Mouse (Mus musculus) neural tube, embryonic 15.5 days (tissue): ENCODE data around the gene Slc4a8. TPM values are rescaled to one million over a fixed set of nuclear protein-coding genes. Genes with fewer than 3 reads are reported as not detected.

Source experiments
- ATAC-seq: fragments of 200-750 bp; cut with Nextera tagmentation; 2 replicates; pipeline ENCODE4 v1.8.0; 2017; ENCODE audit warnings: mild to moderate bottlenecking, moderate TSS enrichment, moderate library complexity; ENCODE audit not compliant: low FRiP score
- H3K27ac ChIP-seq: fragments of 300-500 bp; sonication (generic); replicated peaks from 2 replicates; pipeline ENCODE4 v1.5.1; 2015; ENCODE audit warnings: mild to moderate bottlenecking, inconsistent platforms
- H3K27me3 ChIP-seq: fragments of 300-500 bp; sonication (generic); replicated peaks from 2 replicates; pipeline ENCODE4 v1.6.1; 2015; ENCODE audit warnings: inconsistent platforms
- H3K36me3 ChIP-seq: fragments of 300-500 bp; sonication (generic); 2 replicates; pipeline ENCODE4 v1.6.1; 2015; ENCODE audit warnings: inconsistent platforms
- H3K4me1 ChIP-seq: fragments of 300-500 bp; sonication (generic); 2 replicates; pipeline ENCODE4 v1.6.1; 2015; ENCODE audit warnings: inconsistent platforms
- H3K4me2 ChIP-seq: fragments of 300-500 bp; sonication (generic); 2 replicates; pipeline ENCODE4 v1.6.1; 2015; ENCODE audit warnings: inconsistent platforms, mild to moderate bottlenecking, moderate library complexity
- H3K4me3 ChIP-seq: fragments of 300-500 bp; sonication (generic); replicated peaks from 2 replicates; pipeline ENCODE4 v1.5.1; 2015; ENCODE audit warnings: mild to moderate bottlenecking, inconsistent platforms
- H3K9ac ChIP-seq: fragments of 300-500 bp; sonication (generic); replicated peaks from 2 replicates; pipeline ENCODE4 v1.6.1; 2015; ENCODE audit warnings: mild to moderate bottlenecking, inconsistent platforms
- H3K9me3 ChIP-seq: fragments of 300-500 bp; sonication (generic); replicated peaks from 2 replicates; pipeline ENCODE4 v1.6.1; 2016; ENCODE audit warnings: inconsistent platforms
- WGBS: fragments of 180-500 bp; shearing (Covaris S2); methylation state at CpG from one replicate; pipeline ENCODE4 v1.1.7; 2015; ENCODE audit warnings: mixed read lengths; 5-methylcytosine and 5-hydroxymethylcytosine counted together
- polyA plus RNA-seq: library from polyadenylated mRNA; unstranded; fragments of >200 nt; fragmentation: Nextera tagmentation; extraction: Ambion mirVana; gene quantifications from 2 replicates; pipeline ENCODE4 v1.2.1, GENCODE M21; 2015

Slc4a8 gene
- 20.9 and 25.9 TPM in 2 replicates for polyA plus RNA-seq

DNA sequence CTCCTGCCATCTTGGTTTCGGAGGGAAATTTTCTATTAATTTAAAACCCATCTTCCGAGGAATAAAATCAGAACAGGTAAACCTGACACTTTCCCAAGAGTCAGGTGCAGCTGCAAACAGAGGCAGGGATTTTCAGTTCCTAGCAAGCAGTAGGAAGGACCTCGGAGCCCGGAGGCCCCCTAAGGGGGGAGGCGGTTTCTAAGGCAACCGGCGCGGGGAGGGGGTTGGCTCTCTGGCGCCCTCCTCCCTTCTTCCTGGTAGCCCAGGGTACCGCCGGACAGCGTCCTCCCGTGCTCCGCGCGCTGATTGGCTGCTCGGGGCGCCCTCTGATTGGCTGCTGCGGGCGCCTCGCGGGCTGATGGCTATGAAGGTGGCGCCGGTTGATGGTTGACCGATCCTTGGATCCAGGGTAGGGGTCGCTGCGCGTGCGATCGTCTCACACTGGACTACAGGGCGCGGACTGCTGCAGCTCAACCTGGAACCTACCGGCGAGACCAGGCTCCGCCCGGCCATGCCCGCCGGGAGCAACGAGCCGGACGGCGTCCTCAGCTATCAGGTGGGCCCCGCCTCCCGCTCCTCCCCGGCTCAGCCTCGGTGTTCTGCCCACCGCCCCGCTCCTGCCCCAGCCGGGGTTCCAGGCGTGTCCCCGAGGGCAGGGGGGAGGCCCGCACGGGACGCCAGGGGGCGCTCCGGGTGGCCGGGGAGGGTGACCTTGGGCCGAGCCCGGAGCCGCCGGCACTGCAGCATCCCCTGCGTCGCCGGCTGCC is at the start of gene Slc4a8:
Gene Slc4a8, plus strand, starts transcription at position 329 of the 767 bp plus-strand sequence.
- Histone ChIP-seq H3K27me3 (no peaks in the 10 kb centered on the region), H3K27ac (peak within 1 kb of the TSS; percentile 90), H3K4me1 (peaks cover 28% of the 10 kb centered on the region), H3K4me3 (peak within 1 kb of the TSS; percentile 80), H3K36me3 (peaks cover 8% of the 10 kb centered on the region; the same call in 1 of the 2 replicates), H3K4me2 (peak within 1 kb of the TSS; percentile 74), H3K9ac (peak within 1 kb of the TSS; percentile 81), H3K9me3 (no peaks in the 10 kb centered on the region)
- under 1% methylated on average over 50 of the region's 64 CpGs for whole genome bisulfite sequencing
- peak; percentile 96 for ATAC-seq

DNA sequence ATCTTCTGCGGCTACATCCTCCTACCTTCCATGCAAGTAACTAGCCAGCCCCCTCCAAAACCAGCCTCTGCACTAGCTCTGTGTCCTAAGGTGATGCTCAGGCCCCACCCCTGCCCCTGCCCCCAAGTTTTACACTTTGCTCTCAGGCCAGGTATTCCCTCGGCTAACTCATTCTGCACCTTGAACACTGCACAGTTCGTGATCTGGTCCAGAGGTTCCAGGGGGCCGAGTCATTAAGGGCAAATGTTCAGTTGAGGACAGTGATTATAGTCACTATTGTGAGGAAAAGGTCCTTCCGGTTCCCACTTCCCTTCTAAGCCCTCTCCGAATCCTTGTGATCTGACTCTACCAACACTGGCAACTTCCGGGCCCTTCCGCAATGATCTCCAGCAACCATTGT is 47.1 kb upstream of the Slc4a8 start:
- H3K4me3 ChIP-seq = no peak overlapping the region
- 94% methylated on average over 8 of the region's 8 CpGs for WGBS
- H3K9ac ChIP-seq = no peak overlapping the region
- no peak overlapping the region for H3K4me2 ChIP-seq
- no peaks in the 10 kb centered on the region for H3K9me3 ChIP-seq
- H3K27me3 ChIP-seq = no peaks in the 10 kb centered on the region
- H3K27ac ChIP-seq = no peak overlapping the region
- ATAC-seq = no peak
- no peaks in the 10 kb centered on the region for H3K36me3 ChIP-seq
- no peaks in the 10 kb centered on the region for H3K4me1 ChIP-seq

DNA sequence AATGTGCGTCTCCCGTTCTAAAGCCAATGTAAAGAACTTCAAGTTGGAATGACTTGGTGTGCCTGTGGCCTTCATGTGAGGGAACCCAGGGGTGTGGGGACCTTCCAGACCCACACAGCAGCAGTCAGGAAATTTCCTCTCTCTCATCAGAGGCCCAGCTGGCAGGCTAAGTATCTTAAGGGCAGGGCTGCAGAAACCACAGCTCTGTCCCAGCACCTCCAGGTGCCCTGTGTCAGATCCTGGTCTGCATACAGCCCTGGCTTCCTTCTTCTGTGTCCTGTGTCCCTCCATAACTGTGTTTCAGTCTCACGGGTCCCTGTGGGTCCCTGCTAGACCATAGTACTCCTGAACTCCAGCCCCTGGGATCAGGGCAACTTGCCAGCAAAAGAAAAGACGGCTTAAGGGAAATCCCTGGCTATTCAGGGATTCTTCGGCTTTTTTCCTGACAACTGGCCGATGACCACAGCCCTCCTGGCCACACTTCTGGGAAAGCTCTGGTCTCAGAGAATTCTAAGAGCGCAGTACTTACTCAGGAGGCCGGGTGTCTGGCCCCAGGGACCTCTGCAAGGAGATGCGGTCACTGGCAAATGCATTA is 46.1 kb upstream of the Slc4a8 start:
- ATAC-seq = no peak
- Histone ChIP-seq H3K27me3 (no peaks in the 10 kb centered on the region), H3K4me2 (no peak overlapping the region), H3K4me1 (no peaks in the 10 kb centered on the region), H3K4me3 (no peak overlapping the region), H3K36me3 (no peaks in the 10 kb centered on the region), H3K9me3 (no peaks in the 10 kb centered on the region), H3K27ac (no peak overlapping the region), H3K9ac (no peak overlapping the region)
- 78% methylated on average over 9 of the region's 9 CpGs for WGBS

DNA sequence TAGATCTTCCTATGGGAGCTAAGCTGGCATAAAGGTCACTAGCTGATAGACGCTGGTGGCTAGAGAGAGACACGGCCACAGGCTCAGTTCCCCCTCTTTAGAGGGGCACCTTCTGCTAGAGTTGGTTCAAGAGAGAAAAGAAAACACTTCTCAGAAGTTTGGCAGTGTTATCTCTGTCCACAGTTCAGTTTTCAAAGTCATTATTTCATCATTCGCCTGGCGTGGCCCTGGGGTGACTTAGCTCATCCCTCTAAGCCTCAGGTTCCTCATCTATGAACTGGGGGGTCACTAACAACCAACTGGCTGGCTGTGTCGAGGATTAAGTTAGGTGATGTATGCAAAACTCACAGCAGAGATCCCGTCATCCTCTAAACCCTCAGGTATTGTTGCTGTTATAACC is 43.6 kb upstream of the Slc4a8 start:
- no peak overlapping the region for H3K27ac ChIP-seq
- H3K9ac ChIP-seq = no peak overlapping the region
- no peak overlapping the region for H3K4me3 ChIP-seq
- ATAC-seq = no peak
- no peak overlapping the region for H3K4me2 ChIP-seq
- no peaks in the 10 kb centered on the region for H3K9me3 ChIP-seq
- H3K4me1 ChIP-seq = no peaks in the 10 kb centered on the region
- no peaks in the 10 kb centered on the region for H3K27me3 ChIP-seq
- H3K36me3 ChIP-seq = no peaks in the 10 kb centered on the region
- WGBS = 90% methylated on average over 6 of the region's 6 CpGs

DNA sequence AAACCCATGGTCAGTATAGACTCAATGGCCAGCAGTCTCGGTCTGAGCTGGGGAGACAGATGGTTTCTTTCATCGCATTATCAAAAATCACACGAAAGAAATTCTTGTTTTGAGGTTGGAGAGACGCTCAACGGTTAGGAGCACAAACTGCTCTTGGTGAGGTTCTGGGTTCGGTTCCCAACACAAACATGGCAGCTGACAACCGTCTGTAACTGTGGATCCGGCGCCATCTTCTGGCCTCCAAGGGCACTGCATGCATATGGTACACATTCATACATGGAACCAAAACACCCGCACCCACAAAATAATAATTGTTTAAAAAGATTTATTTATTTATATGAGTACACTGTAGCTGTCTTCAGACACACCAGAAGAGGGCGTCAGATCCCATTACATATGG is 43.0 kb upstream of the Slc4a8 start:
- Histone ChIP-seq H3K4me3 (no peak overlapping the region), H3K9me3 (no peaks in the 10 kb centered on the region), H3K36me3 (no peaks in the 10 kb centered on the region), H3K4me2 (no peak overlapping the region), H3K4me1 (no peaks in the 10 kb centered on the region), H3K27me3 (no peaks in the 10 kb centered on the region), H3K9ac (no peak overlapping the region), H3K27ac (no peak overlapping the region)
- WGBS = 82% methylated on average over 11 of the region's 11 CpGs
- ATAC-seq = no peak

DNA sequence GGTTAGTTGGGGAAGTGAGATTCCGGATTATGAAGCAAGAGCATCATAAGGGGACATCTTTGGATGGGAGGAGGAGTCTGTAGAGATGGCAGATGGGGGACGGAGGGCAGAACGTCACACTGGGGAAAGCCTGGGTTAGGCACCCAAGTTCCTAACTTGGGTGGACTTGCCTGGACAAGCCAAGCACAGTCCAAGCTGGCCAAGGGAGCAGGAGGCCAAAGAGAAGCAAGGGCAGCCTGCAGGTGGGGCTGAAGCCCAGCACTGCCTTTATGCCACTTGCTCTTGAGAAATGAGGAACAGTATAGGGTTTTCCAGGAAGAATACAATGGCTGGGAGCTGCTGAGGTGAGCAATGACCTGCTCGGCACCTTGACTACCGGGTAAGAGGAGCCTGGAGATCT is 42.3 kb upstream of the Slc4a8 start:
- Histone ChIP-seq H3K9ac (no peak overlapping the region), H3K4me3 (no peak overlapping the region), H3K27ac (no peak overlapping the region), H3K36me3 (no peaks in the 10 kb centered on the region), H3K4me2 (no peak overlapping the region), H3K4me1 (no peaks in the 10 kb centered on the region), H3K27me3 (no peaks in the 10 kb centered on the region), H3K9me3 (no peaks in the 10 kb centered on the region)
- ATAC-seq = no peak
- 93% methylated on average over 5 of the region's 5 CpGs for WGBS

DNA sequence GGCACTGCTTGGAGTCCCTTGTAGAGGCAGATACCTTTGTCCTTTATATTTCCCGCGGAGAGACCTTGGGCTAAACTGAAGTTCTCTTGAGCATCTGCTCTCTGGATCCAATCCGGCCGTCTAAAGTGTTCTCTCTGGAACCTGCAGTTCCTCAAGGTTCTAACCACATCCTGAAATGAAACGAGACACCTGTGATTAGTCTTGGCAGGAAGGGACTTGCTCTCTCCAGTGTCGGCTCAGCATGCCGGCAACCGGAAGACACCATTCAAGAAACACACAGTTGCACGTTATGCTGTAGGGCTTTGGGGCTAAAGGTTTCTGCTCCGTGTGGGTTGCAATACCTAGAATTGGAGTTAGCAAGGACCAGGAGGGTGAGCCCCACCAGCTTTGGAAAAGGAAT is 41.5 kb upstream of the Slc4a8 start:
- no peak overlapping the region for H3K4me2 ChIP-seq
- 90% methylated on average over 10 of the region's 10 CpGs for WGBS
- no peak for ATAC-seq
- H3K27me3 ChIP-seq = no peaks in the 10 kb centered on the region
- no peak overlapping the region for H3K27ac ChIP-seq
- H3K36me3 ChIP-seq = no peaks in the 10 kb centered on the region
- no peak overlapping the region for H3K4me3 ChIP-seq
- H3K9me3 ChIP-seq = no peaks in the 10 kb centered on the region
- no peak overlapping the region for H3K9ac ChIP-seq
- no peaks in the 10 kb centered on the region for H3K4me1 ChIP-seq

DNA sequence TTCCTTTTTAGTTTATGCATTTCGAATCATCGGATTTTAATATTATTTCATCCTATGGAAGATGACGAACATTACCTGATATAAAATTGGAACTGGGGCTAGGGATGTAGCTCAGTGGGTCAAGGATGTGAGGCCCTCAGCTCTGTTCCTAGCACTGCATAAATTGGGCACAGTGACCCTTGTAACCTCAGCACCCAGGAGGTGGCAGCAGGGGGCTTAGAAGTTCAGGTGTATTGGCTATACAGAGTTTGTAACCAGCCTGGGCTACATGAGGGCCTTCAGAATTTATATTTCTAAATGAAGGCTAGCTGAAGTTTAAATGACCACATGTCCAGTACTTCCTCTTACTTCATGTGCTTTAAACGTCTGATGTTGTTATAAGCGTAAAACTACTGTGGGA is 40.1 kb upstream of the Slc4a8 start:
- Histone ChIP-seq H3K4me3 (no peak overlapping the region), H3K9ac (no peak overlapping the region), H3K36me3 (no peaks in the 10 kb centered on the region), H3K4me1 (no peaks in the 10 kb centered on the region), H3K9me3 (no peaks in the 10 kb centered on the region), H3K4me2 (no peak overlapping the region), H3K27me3 (no peaks in the 10 kb centered on the region), H3K27ac (no peak overlapping the region)
- WGBS = 86% methylated on average over 5 of the region's 5 CpGs
- ATAC-seq = no peak

DNA sequence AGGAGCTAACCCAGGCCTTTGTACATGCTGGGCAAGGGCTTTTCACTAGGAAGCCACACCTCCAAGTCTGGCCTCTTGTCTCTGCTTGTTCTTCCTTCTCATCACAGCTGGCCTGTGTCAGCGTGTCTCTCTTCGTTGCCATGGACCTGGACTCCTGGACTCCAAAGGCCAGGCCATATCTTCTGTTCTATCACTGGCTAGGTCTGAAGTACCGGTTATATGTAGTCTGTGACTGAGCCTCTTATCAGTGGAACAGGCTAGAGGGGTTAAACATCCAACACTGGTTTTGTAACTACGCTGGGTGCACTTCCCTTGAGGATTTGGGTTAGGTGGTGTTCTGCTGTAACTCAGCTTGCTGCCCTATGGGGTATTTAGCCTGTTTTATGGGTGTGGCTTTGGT is 39.5 kb upstream of the Slc4a8 start:
- ATAC-seq = no peak
- H3K9ac ChIP-seq = no peak overlapping the region
- H3K4me1 ChIP-seq = no peaks in the 10 kb centered on the region
- H3K27me3 ChIP-seq = peaks cover 4% of the 10 kb centered on the region
- 79% methylated on average over 4 of the region's 4 CpGs for WGBS
- no peaks in the 10 kb centered on the region for H3K36me3 ChIP-seq
- no peaks in the 10 kb centered on the region for H3K9me3 ChIP-seq
- H3K27ac ChIP-seq = no peak overlapping the region
- H3K4me3 ChIP-seq = no peak overlapping the region
- no peak overlapping the region for H3K4me2 ChIP-seq

DNA sequence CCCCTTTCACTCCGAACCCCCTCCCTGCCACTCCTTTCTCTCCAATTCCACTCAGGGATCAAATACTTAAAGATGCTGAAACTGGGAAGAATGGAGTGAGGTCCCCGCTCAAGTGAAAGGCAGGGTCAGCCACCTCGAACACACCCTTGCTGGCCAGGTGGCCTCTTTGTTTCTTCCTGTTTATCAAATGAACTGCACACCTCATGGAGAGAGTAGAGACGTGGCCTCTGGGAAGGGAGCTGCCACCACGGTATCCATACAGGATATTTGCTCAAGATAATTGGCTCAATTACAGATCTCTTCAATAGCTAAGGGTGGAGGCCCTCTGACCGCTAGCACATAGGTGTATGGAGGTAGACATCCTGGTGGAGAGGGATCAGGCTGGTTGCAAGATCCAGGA is 39.0 kb upstream of the Slc4a8 start:
- 69% methylated on average over 6 of the region's 6 CpGs for WGBS
- H3K9me3 ChIP-seq = no peaks in the 10 kb centered on the region
- H3K4me3 ChIP-seq = no peak overlapping the region
- H3K4me1 ChIP-seq = no peaks in the 10 kb centered on the region
- no peak overlapping the region for H3K4me2 ChIP-seq
- H3K9ac ChIP-seq = no peak overlapping the region
- no peak overlapping the region for H3K27ac ChIP-seq
- H3K36me3 ChIP-seq = no peaks in the 10 kb centered on the region
- ATAC-seq = no peak
- H3K27me3 ChIP-seq = peaks cover 10% of the 10 kb centered on the region

DNA sequence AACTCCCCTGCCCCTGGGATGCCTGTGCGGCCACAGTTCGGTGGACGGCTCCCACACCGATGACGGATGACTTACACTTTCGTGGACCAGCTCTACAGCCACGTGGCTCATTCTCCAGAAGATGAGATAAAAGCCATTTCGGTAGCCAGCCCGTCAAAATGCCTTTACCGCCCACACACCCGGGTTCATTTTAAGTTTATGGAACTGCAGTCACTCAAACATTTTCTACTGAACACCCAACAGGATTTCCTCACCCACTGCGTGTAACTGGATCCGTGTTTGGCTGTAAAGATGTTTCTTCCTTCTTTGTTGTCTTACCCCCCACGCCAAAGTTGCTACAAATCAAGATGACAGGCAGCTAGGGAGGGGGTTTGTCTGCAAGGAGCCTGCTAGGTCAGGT is 38.0 kb upstream of the Slc4a8 start:
- no peak overlapping the region for H3K27ac ChIP-seq
- H3K4me1 ChIP-seq = no peaks in the 10 kb centered on the region
- ATAC-seq = no peak
- H3K9ac ChIP-seq = no peak overlapping the region
- H3K27me3 ChIP-seq = peaks cover 19% of the 10 kb centered on the region
- H3K36me3 ChIP-seq = no peaks in the 10 kb centered on the region
- 75% methylated on average over 14 of the region's 14 CpGs for WGBS
- H3K4me2 ChIP-seq = no peak overlapping the region
- no peak overlapping the region for H3K4me3 ChIP-seq
- H3K9me3 ChIP-seq = no peaks in the 10 kb centered on the region

DNA sequence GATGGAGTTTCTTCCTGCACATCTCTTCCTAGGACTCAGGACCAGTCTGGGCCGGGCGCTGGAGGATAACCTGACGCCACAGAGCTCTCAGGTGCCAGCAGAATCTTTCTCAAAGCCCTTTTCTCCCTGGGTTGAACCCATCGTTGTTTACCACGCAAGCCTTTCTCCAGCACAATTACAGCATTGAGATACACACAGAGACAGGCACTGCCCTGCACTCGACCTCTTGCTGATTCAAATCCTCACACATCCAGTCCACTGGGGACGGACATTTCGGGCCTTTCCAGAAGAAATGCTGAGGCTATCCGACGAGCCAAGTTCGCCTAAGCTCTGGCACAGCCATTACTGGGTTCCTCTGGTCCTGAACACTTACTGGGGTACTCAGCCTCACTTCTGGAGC is 34.8 kb upstream of the Slc4a8 start:
- Histone ChIP-seq H3K9me3 (no peaks in the 10 kb centered on the region), H3K4me1 (peaks cover 12% of the 10 kb centered on the region), H3K27me3 (peaks cover 49% of the 10 kb centered on the region), H3K4me2 (no peak overlapping the region), H3K36me3 (no peaks in the 10 kb centered on the region), H3K4me3 (no peak overlapping the region), H3K9ac (no peak overlapping the region), H3K27ac (no peak overlapping the region)
- WGBS = 88% methylated on average over 11 of the region's 11 CpGs
- no peak for ATAC-seq
